Mouse (Mus musculus) C2C12 (cell line): Measurements from ENCODE around the gene Spata45. TPM values are rescaled to one million over a fixed set of nuclear protein-coding genes. Genes with fewer than 3 reads are reported as not detected.
"Not testable (repeated sequence)": the region's sequence is repeated elsewhere in the genome, so short reads cannot be mapped to it uniquely, and the experiment has no call there.

Experiments used
- H3K27me3 ChIP-seq: one replicate; pipeline ENCODE4 v1.6.1; 2011; ENCODE audit not compliant: control insufficient read depth, insufficient read depth, insufficient read length
- H3K36me3 ChIP-seq: one replicate; pipeline ENCODE4 v1.6.1; 2011; ENCODE audit not compliant: control insufficient read depth, insufficient read depth
- H3K4me3 ChIP-seq: one replicate; pipeline ENCODE4 v1.5.1; 2011; ENCODE audit warnings: mild to moderate bottlenecking, control low read depth; ENCODE audit not compliant: poor library complexity, insufficient read depth, severe bottlenecking
- H3K79me2 ChIP-seq: one replicate; pipeline ENCODE4 v1.6.1; 2011; ENCODE audit not compliant: control insufficient read depth, insufficient read depth
- H3K79me3 ChIP-seq: one replicate; pipeline ENCODE4 v1.6.1; 2011; ENCODE audit warnings: low read depth, control low read depth
- H3ac ChIP-seq: one replicate; pipeline ENCODE3; 2011; ENCODE audit warnings: low read depth; ENCODE audit not compliant: control insufficient read depth, insufficient read length
- CEBPB ChIP-seq: IDR thresholded peaks from one replicate; pipeline ENCODE4 v1.6.1; 2011; ENCODE audit warnings: low read depth, mild to moderate bottlenecking, control low read depth, moderate library complexity
- CTCF ChIP-seq: IDR thresholded peaks from one replicate; pipeline ENCODE4 v1.5.1; 2011; ENCODE audit not compliant: control insufficient read depth, insufficient read depth, insufficient read length
- FOSL1 ChIP-seq: IDR thresholded peaks from one replicate; pipeline ENCODE4 v1.8.0; 2011; ENCODE audit warnings: mild to moderate bottlenecking, low read length; ENCODE audit not compliant: poor library complexity, insufficient read depth, severe bottlenecking
- MAX ChIP-seq: IDR thresholded peaks from one replicate; pipeline ENCODE4 v1.6.1; 2011; ENCODE audit warnings: mild to moderate bottlenecking, control low read depth
- MYOD1 ChIP-seq: IDR thresholded peaks from one replicate; pipeline ENCODE4 v1.6.1; 2011; ENCODE audit warnings: low read depth; ENCODE audit not compliant: control insufficient read depth, insufficient read length
- MYOG ChIP-seq: IDR thresholded peaks from one replicate; pipeline ENCODE4 v1.6.1; 2011; ENCODE audit not compliant: control insufficient read depth, insufficient read length; ENCODE audit errors: extremely low read depth
- USF1 ChIP-seq: IDR thresholded peaks from one replicate; pipeline ENCODE4 v1.6.1; 2011; ENCODE audit warnings: low read depth, mild to moderate bottlenecking, control low read depth, moderate library complexity
- polyA plus RNA-seq: library from polyadenylated mRNA; unstranded; fragments of >200 nt; fragmentation: generic; extraction: Trizol; gene quantifications from one replicate; pipeline ENCODE4 v1.2.1, GENCODE M21; 2012; ENCODE audit warnings: missing spikeins

Gene Spata45
- polyA plus RNA-seq, 1 experiment: not detected

DNA sequence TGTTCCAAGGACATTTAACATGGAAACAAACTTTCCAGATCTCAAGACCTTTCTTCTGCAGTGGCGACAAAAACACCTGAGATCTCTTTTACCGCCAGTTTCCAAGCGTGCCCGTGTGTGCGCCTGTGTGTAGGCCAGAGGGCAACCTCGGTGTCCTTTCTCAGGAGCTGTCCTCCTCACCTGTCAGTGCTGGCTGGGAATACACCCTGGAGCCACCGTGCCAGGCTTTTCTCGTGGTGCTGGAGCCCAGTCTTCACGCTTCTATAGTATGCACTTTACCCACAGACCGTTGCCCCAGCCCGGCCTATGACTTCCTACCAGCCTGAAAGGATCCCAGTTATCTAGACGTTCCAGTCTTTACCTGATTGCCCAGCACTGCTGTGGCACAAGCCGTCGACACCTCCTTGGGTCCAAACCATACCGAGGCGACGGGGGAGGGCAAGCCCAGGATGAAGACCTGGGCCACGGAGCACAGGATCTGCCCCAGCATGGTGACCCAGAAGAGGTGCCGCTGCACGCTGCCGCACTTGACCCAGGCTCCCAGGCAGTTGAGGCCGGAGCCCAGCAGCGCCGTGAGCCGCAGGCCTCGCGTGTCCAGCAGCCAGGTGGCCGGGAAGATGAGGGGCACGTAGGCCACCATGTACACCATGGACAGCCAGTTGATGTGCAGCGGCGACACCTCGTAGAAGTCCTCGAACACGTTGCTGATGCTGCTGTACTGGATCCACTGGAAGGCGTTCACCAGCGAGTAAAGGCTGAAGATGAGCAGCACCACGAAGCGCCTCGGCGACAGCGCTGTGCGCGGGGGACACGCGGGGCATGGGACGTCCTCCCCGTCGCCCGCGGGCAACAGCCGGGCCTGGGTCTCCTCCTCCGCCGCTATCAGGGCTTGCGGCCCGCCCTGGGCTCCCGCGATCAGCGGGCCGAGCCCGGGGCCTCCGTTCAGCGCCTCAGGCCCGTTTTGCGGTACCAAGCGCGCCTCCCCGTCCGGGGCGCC, 11.1 kb upstream of the Spata45 start:
- H3K4me3 ChIP-seq: peak overlapping the region; percentile 74
- peaks cover 17% of the 10 kb centered on the region for H3K36me3 ChIP-seq
- no peak for TF ChIP-seq USF1
- no peak for TF ChIP-seq MYOD1
- TF ChIP-seq MYOG: no peak
- TF ChIP-seq CEBPB: no peak
- TF ChIP-seq FOSL1: no peak
- no peak for TF ChIP-seq MAX
- TF ChIP-seq CTCF: no peak
- no peaks in the 10 kb centered on the region for H3K27me3 ChIP-seq
- H3ac ChIP-seq: peak overlapping the region; percentile 57
- peaks cover 43% of the 10 kb centered on the region for H3K79me2 ChIP-seq
- peaks cover 23% of the 10 kb centered on the region for H3K79me3 ChIP-seq

DNA sequence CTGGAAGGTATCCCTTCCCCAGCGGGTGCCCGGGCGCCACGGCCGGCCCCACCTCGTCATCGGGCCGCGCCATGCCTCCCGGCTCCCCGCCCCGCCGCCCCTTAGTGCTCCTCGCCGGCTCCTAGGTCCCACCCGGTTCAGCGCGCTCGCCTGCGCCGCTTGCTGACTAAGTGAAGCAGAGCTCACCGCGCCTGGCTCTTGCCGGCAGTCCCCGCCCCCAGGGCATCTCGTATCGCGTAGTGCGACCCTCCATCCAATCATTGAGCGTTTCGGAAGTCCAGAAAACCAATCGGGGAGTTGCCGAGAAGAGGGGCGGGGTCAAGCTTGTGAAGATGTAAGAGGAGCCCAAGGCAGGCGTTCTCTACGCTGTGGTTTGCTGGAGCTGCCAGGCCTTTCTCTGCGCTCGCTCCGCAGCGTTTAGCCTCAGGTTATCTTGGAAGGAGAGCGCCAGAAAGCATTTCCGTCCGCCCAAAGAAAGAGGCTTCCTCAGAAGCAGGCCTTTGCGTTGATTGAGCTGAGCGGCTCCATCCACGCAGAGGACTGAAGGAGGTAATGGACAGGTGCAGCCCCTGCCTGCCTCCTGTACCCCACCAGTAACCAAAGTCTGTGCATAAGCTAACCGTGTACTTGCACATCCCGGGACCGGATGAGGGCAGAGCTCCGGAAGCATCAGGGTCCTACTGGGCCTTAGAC, 10.3 kb upstream of the Spata45 start, which contains the start of gene Flvcr1:
Gene Flvcr1 (minus strand): TSS at position 138 of the 693 bp plus-strand sequence.
- TF ChIP-seq CEBPB (no peak), CTCF (peak; percentile 1)
- no peaks in the 10 kb centered on the region for H3K27me3 ChIP-seq
- H3K79me3 ChIP-seq: peaks cover 23% of the 10 kb centered on the region
- H3K79me2 ChIP-seq: peaks cover 43% of the 10 kb centered on the region
- H3ac ChIP-seq: peak within 1 kb of the TSS; percentile 81
- peaks cover 8% of the 10 kb centered on the region for H3K36me3 ChIP-seq
- peak within 1 kb of the TSS; percentile 74 for H3K4me3 ChIP-seq

DNA sequence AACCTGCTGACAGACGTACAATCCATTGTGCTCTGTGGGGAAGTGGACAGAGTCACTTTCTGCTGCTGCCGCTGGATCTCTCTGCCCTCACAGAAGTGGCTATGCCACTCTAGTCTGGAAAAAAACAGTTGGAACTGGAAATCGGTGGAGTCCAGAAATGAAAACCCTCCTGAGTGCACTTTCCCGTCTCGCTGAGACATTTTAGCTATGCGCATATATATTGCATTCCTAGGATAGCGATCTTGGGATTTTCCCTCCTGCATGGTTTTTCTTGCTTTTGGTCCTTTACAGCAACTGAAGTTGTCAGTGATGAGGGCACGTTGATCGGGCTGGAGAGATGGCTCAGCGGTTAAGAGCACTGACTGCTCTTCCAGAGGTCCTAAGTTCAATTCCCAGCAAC, 6.3 kb upstream of the Spata45 start:
- Histone ChIP-seq H3ac (no peak overlapping the region), H3K36me3 (no peaks in the 10 kb centered on the region), H3K4me3 (no peak overlapping the region), H3K27me3 (no peaks in the 10 kb centered on the region), H3K79me2 (peaks cover 6% of the 10 kb centered on the region), H3K79me3 (peaks cover 4% of the 10 kb centered on the region)
- TF ChIP-seq MYOG: no peak
- no peak for TF ChIP-seq MYOD1

DNA sequence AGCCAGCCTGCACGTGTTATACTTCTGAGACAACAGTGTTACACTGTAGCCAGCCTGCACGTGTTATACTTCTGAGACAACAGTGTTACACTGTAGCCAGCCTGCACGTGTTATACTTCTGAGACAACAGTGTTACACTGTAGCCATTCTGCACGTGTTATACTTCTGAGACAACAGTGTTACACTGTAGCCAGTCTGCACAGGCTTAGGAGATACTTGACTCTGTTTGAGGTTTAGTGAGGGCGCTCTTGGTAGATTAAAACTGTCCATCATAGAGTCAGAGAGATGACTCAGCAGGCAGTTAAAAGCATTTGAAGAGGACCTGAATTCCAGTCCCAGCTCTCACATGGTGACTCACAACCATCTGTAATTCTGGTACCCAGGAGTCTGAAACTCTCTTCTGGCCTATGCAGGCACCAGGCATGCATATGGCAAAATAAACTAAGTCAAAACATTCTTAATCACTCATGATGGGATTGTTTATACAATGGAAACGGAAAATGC, 5.5 kb upstream of the Spata45 start:
- not testable (repeated sequence) for H3K79me3 ChIP-seq, H3ac ChIP-seq, H3K4me3 ChIP-seq, H3K36me3 ChIP-seq, H3K27me3 ChIP-seq, H3K79me2 ChIP-seq
- TF ChIP-seq MAX (peak; percentile 51), FOSL1 (peak; percentile 88)

DNA sequence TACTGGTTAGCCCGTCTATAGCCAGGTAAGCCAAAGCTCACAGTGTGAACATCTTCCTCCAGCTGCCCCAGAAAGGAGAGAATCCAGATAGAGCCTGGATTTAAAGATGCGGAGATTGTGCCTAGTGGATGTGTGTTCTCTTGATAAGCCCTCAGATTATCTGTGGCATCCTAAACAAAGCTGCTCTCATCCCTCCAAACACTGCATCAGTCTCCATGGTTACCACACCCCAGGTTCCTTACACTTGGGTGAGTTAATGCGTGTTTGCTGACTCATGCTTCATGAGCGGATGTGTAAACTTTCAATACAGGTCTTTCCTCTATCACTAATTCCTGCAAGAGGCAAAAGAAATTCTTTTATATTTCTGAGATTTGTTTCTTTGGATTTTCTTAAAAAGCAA, 790 bp upstream of the Spata45 start:
- Histone ChIP-seq H3ac (no peak overlapping the region), H3K4me3 (no peak overlapping the region), H3K79me2 (no peaks in the 10 kb centered on the region), H3K36me3 (no peaks in the 10 kb centered on the region), H3K27me3 (no peaks in the 10 kb centered on the region), H3K79me3 (no peaks in the 10 kb centered on the region)
- TF ChIP-seq CEBPB: no peak
- no peak for TF ChIP-seq MYOD1
- TF ChIP-seq USF1: no peak
- TF ChIP-seq MAX: no peak
- no peak for TF ChIP-seq FOSL1
- TF ChIP-seq MYOG: no peak
- no peak for TF ChIP-seq CTCF

DNA sequence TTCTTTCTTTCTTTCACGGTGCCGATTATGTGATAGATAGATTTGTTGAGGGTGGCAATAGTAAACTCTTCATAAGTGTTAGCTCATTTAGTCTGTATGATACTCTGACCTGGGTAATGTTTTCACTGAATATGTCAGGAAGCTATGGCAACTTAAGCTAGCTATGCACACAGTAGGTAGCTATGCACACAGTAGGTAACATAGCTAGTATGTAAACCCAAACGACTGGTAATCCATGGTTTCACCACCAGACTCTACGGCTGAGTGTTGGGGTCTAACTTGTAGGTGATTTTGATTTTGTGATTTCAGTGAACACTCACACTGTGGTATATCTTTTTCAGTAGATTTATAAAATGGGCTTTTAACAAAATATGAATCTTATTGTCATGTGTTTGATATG, 1.6 kb downstream of the Spata45 start:
- no peaks in the 10 kb centered on the region for H3K79me2 ChIP-seq
- H3K36me3 ChIP-seq: no peaks in the 10 kb centered on the region
- H3K27me3 ChIP-seq: no peaks in the 10 kb centered on the region
- no peak for TF ChIP-seq MYOG
- no peak for TF ChIP-seq MYOD1
- TF ChIP-seq FOSL1: no peak
- TF ChIP-seq CTCF: no peak
- no peaks in the 10 kb centered on the region for H3K79me3 ChIP-seq
- no peak overlapping the region for H3K4me3 ChIP-seq
- no peak overlapping the region for H3ac ChIP-seq
